Mouse (Mus musculus): ENCODE results near the gene Rufy1. TPM values are rescaled to one million over a fixed set of nuclear protein-coding genes. Genes with fewer than 3 reads are reported as not detected.
A peak's percentile ranks its signal among the peaks of the same experiment; 100 is the strongest.

The Rufy1 gene
- polyA plus RNA-seq, 2 experiments: 5.1 to 7.1 TPM

GRCm38 (mm10) chr11:50375421-50375820, 55.5 kb downstream of the Rufy1 start:
- DNase-seq (ENCODE audit: low read depth in 3 of 3, low spot score in 3 of 3): no peak
- Histone ChIP-seq H3K36me3 (replicated peaks; ENCODE audit: control insufficient read depth, insufficient read depth, low read depth) (peaks cover 13% of the 10 kb centered on the region), H3K4me1 (replicated peaks; ENCODE audit: control insufficient read depth in 2 of 2, insufficient read depth in 2 of 2, low read length in 1 of 2) (peaks cover 17 to 21% of the 10 kb centered on the region in 2 experiments), H3K9ac (replicated peaks) (no peak overlapping the region), H3K27me3 (ENCODE audit: control insufficient read depth, insufficient read depth, low read length) (no peaks in the 10 kb centered on the region), H3K27ac (no peak overlapping the region), H3K4me2 (ENCODE audit: low read depth) (no peak overlapping the region), H3K4me3 (ENCODE audit: insufficient read depth in 1 of 2, low read depth in 2 of 2, low read length in 2 of 2) (no peak overlapping the region), H3K9me3 (ENCODE audit: control insufficient read depth, low read length) (no peaks in the 10 kb centered on the region)
- ATAC-seq (ENCODE audit: insufficient read depth): no peak
- WGBS (ENCODE audit: insufficient replicate concordance): 73% methylated on average over 5 of the region's 5 CpGs
- TF ChIP-seq EP300 (IDR thresholded peaks at IDR 0.05; ENCODE audit: low read depth) (no peak), CTCF (IDR thresholded peaks at IDR 0.05; ENCODE audit: low read depth) (no peak)

GRCm38 (mm10) chr11:50374286-50375015, 56.5 kb downstream of the Rufy1 start:
- no peak for ATAC-seq (ENCODE audit: insufficient read depth)

GRCm38 (mm10) chr11:50373621-50374020, 57.3 kb downstream of the Rufy1 start:
- Histone ChIP-seq H3K27me3 (ENCODE audit: control insufficient read depth, insufficient read depth, low read length) (no peaks in the 10 kb centered on the region), H3K9me3 (ENCODE audit: control insufficient read depth, low read length) (no peaks in the 10 kb centered on the region), H3K4me1 (replicated peaks; ENCODE audit: control insufficient read depth in 2 of 2, insufficient read depth in 2 of 2, low read length in 1 of 2) (peaks cover 9 to 16% of the 10 kb centered on the region in 2 experiments), H3K9ac (replicated peaks) (no peak overlapping the region), H3K4me2 (ENCODE audit: low read depth) (no peak overlapping the region), H3K36me3 (replicated peaks; ENCODE audit: control insufficient read depth, insufficient read depth, low read depth) (no peaks in the 10 kb centered on the region), H3K4me3 (ENCODE audit: insufficient read depth in 1 of 2, low read depth in 2 of 2, low read length in 2 of 2) (no peak overlapping the region), H3K27ac (no peak overlapping the region)
- no peak for TF ChIP-seq CTCF (IDR thresholded peaks at IDR 0.05; ENCODE audit: low read depth)
- TF ChIP-seq EP300 (IDR thresholded peaks at IDR 0.05; ENCODE audit: low read depth): no peak
- ATAC-seq (ENCODE audit: insufficient read depth): no peak
- WGBS (ENCODE audit: insufficient replicate concordance): 78% methylated on average over 1 of the region's 1 CpGs
- DNase-seq (ENCODE audit: low read depth in 3 of 3, low spot score in 3 of 3): no peak

More at GRCm38 (mm10) chr11:50374286-50375015, 56.5 kb downstream of the Rufy1 start:
- no peaks in the 10 kb centered on the region for H3K9me3 ChIP-seq (ENCODE audit: control insufficient read depth, low read length)
- peaks cover 5% of the 10 kb centered on the region for H3K36me3 ChIP-seq (replicated peaks; ENCODE audit: control insufficient read depth, insufficient read depth, low read depth)
- H3K4me2 ChIP-seq (ENCODE audit: low read depth): no peak overlapping the region
- DNase-seq (ENCODE audit: low read depth in 3 of 3, low spot score in 3 of 3): no peak
- 79% methylated on average over 13 of the region's 13 CpGs for WGBS (ENCODE audit: insufficient replicate concordance)
- TF ChIP-seq CTCF (IDR thresholded peaks at IDR 0.05; ENCODE audit: low read depth) (no peak), EP300 (IDR thresholded peaks at IDR 0.05; ENCODE audit: low read depth) (no peak)
- H3K27me3 ChIP-seq (ENCODE audit: control insufficient read depth, insufficient read depth, low read length): no peaks in the 10 kb centered on the region
- peaks cover 13 to 18% of the 10 kb centered on the region in 2 experiments for H3K4me1 ChIP-seq (replicated peaks; ENCODE audit: control insufficient read depth in 2 of 2, insufficient read depth in 2 of 2, low read length in 1 of 2)
- no peak overlapping the region for H3K9ac ChIP-seq (replicated peaks)
- H3K4me3 ChIP-seq (ENCODE audit: insufficient read depth in 1 of 2, low read depth in 2 of 2, low read length in 2 of 2): no peak overlapping the region
- no peak overlapping the region for H3K27ac ChIP-seq

GRCm38 (mm10) chr11:50373086-50373485, 57.8 kb downstream of the Rufy1 start:
- H3K4me2 ChIP-seq (ENCODE audit: low read depth): no peak overlapping the region
- H3K9ac ChIP-seq (replicated peaks): no peak overlapping the region
- no peaks in the 10 kb centered on the region for H3K36me3 ChIP-seq (replicated peaks; ENCODE audit: control insufficient read depth, insufficient read depth, low read depth)
- DNase-seq (ENCODE audit: low read depth in 3 of 3, low spot score in 3 of 3) (no peak), ATAC-seq (ENCODE audit: insufficient read depth) (no peak)
- no peak overlapping the region for H3K27ac ChIP-seq
- H3K4me1 ChIP-seq (replicated peaks; ENCODE audit: control insufficient read depth in 2 of 2, insufficient read depth in 2 of 2, low read length in 1 of 2): peaks cover 9 to 16% of the 10 kb centered on the region in 2 experiments
- H3K27me3 ChIP-seq (ENCODE audit: control insufficient read depth, insufficient read depth, low read length): no peaks in the 10 kb centered on the region
- no peak overlapping the region for H3K4me3 ChIP-seq (ENCODE audit: insufficient read depth in 1 of 2, low read depth in 2 of 2, low read length in 2 of 2)
- TF ChIP-seq CTCF (IDR thresholded peaks at IDR 0.05; ENCODE audit: low read depth): no peak
- TF ChIP-seq EP300 (IDR thresholded peaks at IDR 0.05; ENCODE audit: low read depth): no peak
- H3K9me3 ChIP-seq (ENCODE audit: control insufficient read depth, low read length): no peaks in the 10 kb centered on the region

DNA sequence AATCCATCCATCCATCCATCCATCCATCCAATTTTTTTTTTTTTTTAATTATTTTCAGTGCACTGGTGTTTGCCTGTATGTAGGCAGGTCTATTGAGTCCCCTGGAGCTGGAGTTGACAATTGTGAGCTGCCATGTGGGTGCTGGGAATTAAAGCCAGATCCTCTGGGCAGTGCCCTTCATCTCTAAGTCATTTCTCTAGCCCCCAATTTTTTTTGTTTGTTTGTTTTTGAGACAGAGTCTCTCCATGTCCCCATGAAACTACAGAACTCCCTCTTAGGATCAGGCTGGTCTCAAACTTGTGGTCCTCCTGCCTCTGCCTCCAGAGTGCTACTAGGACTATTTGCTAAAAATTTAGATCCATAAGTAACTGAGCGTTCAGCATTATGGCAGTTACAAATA, 59.0 kb downstream of the Rufy1 start:
- no peak for ATAC-seq (ENCODE audit: insufficient read depth)
- H3K9ac ChIP-seq (replicated peaks): no peak overlapping the region
- H3K36me3 ChIP-seq (replicated peaks; ENCODE audit: control insufficient read depth, insufficient read depth, low read depth): no peaks in the 10 kb centered on the region
- no peak for DNase-seq (ENCODE audit: low read depth in 3 of 3, low spot score in 3 of 3)
- TF ChIP-seq CTCF (IDR thresholded peaks at IDR 0.05; ENCODE audit: low read depth) (no peak), EP300 (IDR thresholded peaks at IDR 0.05; ENCODE audit: low read depth) (no peak)
- no peak overlapping the region for H3K27ac ChIP-seq
- H3K4me1 ChIP-seq (replicated peaks; ENCODE audit: control insufficient read depth in 2 of 2, insufficient read depth in 2 of 2, low read length in 1 of 2): peaks cover 9 to 16% of the 10 kb centered on the region in 2 experiments
- H3K4me2 ChIP-seq (ENCODE audit: low read depth): peak overlapping the region; percentile 80
- no peak overlapping the region for H3K4me3 ChIP-seq (ENCODE audit: insufficient read depth in 1 of 2, low read depth in 2 of 2, low read length in 2 of 2)
- H3K9me3 ChIP-seq (ENCODE audit: control insufficient read depth, low read length): no peaks in the 10 kb centered on the region
- WGBS (ENCODE audit: insufficient replicate concordance): 84% methylated on average over 1 of the region's 1 CpGs
- no peaks in the 10 kb centered on the region for H3K27me3 ChIP-seq (ENCODE audit: control insufficient read depth, insufficient read depth, low read length)

Data from liver, embryonic 14.5 days (tissue).